Mouse (Mus musculus) cortical plate, adult 2 months (tissue): ENCODE results near the gene Gli3. TPM values are rescaled to one million over a fixed set of nuclear protein-coding genes. Genes with fewer than 3 reads are reported as not detected.
A peak's percentile ranks its signal among the peaks of the same experiment; 100 is the strongest.

Source experiments
- H3K27ac ChIP-seq: fragments of 200-500 bp; 2 replicates; pipeline ENCODE4 v1.5.1; 2012; ENCODE audit warnings: low read length, control low read depth, inconsistent platforms; ENCODE audit not compliant: insufficient read depth
- H3K4me1 ChIP-seq: fragments of 200-500 bp; 2 replicates; pipeline ENCODE4 v1.6.1; 2011; ENCODE audit warnings: low read length; ENCODE audit not compliant: control insufficient read depth, insufficient read depth
- H3K4me3 ChIP-seq: fragments of 200-500 bp; 2 replicates; pipeline ENCODE4 v1.5.1; 2011; ENCODE audit warnings: mild to moderate bottlenecking, low read length, control low read depth; ENCODE audit not compliant: insufficient read depth
- CTCF ChIP-seq: fragments of 200-500 bp; IDR thresholded peaks from 2 replicates; pipeline ENCODE4 v1.5.1; 2011; ENCODE audit warnings: mild to moderate bottlenecking, control low read depth, low read length; ENCODE audit not compliant: insufficient read depth; ENCODE audit errors: extremely low read depth
- POLR2A ChIP-seq: fragments of 200-500 bp; IDR thresholded peaks from 2 replicates; pipeline ENCODE4 v1.6.1; 2011; ENCODE audit warnings: mild to moderate bottlenecking, low read length, control low read depth; ENCODE audit not compliant: insufficient read depth; ENCODE audit errors: extremely low read depth
- polyA plus RNA-seq: library from polyadenylated mRNA; depleted of rRNA; stranded (reverse); fragments of >200 nt; gene quantifications from 2 replicates; pipeline ENCODE4 v1.2.3, GENCODE M21; 2012

The Gli3 gene
- polyA plus RNA-seq, 1 experiment: 3.9 TPM

DNA sequence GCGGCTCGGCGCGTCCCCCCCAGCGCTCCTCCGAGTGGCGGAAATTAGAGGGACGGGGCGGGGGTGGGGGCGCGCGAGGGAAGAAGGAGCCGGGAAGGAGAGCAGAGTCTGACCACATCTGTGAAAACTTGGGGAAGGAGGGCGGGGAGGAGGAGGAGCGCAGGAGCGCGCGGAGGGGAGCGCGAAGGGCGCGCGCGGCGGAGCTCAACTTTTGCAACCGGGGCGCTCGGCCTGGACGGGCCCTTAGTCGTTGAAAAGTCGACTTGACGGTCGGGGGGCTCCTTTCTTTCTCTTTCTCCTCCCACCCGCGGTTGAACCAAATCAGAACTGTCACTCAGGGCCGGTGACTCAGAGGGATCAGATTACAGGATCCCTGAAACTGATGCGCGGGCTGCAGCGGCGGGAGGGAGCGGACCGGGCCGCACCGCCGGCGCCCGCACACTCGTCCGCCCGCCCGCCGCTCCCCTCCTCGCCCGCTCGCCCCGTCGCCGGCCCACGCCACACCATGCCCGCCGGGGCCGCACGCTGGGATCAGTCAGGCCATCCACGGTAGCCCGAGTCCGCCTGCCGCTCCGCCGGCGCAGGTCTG, 551 bp downstream of the Gli3 start:
- Histone ChIP-seq H3K27ac (peak overlapping the region; percentile 59; the same call in 1 of the 2 replicates), H3K4me1 (no peaks in the 10 kb centered on the region), H3K4me3 (peak overlapping the region; percentile 39)
- TF ChIP-seq CTCF: no peak
- no peak for TF ChIP-seq POLR2A

GRCm38 (mm10) chr13:15464081-15464526, 1.1 kb downstream of the Gli3 start:
- Histone ChIP-seq H3K27ac (peak overlapping the region; percentile 59; the same call in 1 of the 2 replicates), H3K4me3 (peak overlapping the region; percentile 39), H3K4me1 (no peaks in the 10 kb centered on the region)
- TF ChIP-seq CTCF (no peak), POLR2A (no peak)

DNA sequence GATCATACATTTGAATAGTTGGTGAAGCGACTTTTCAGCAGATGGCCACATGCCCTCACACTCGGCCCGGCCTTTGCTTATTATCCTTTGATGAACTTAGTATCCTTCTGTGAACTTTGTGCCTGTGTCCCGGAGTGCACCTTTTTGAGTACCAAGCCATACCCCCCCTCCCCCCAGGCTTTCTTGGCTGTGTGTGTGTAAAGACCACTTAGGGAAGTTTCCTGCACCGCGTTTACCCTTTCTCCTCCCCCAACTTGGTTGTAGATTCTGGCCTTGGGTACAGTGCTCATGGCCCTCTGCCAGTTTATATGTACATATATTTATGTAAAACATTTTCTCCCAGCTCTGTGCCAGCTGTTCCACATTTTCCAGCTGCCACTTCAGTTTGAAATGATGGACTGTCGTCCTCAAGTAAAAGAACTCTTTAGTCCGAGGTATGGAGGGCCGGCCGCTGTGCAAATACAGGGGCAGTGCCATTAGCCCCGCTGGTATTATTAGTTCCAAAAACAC, 1.8 kb downstream of the Gli3 start:
- Histone ChIP-seq H3K27ac (no peak overlapping the region), H3K4me1 (no peaks in the 10 kb centered on the region), H3K4me3 (peak overlapping the region; percentile 39)
- no peak for TF ChIP-seq CTCF
- no peak for TF ChIP-seq POLR2A

DNA sequence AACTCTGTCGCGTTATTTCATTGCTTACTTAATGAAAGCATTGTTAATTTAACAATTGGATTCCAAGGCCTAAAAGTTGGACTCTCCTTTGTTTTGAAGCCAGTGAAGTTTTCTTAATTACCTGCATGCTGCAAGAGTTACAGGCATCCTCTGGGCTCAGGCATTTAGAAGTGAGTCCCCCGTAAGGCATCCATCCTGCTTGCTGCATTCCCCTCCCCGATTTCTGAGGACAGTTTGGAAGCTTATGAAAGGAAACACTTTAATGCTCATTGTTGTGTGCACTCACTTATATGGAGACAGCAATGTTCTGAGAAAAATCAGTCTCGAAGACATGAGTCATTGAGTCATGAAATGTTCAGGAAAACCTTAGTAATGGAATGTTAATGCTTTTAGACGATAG, 3.5 kb downstream of the Gli3 start:
- Histone ChIP-seq H3K4me1 (no peaks in the 10 kb centered on the region), H3K27ac (no peak overlapping the region), H3K4me3 (no peak overlapping the region)
- TF ChIP-seq POLR2A: no peak
- TF ChIP-seq CTCF: no peak

DNA sequence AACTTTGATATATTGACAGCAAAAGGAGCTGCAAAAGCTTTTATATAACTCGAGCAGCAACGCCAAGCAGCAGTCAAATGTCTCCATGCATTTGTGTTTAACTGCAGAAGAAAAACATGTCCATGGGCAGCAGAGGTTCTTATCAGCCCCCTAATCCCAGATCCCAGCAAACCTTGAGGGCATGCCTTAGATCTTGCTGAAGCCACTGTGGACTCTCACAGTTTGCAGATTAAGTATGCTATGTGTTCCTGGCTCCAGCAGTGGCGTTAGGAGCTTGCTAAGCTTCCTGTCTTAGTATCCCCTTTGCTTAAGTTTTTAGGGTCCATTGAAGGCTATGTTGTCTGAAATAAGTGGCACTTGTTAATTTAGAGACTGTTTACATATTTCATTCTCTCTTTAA, 4.4 kb downstream of the Gli3 start:
- TF ChIP-seq CTCF (no peak), POLR2A (no peak)
- H3K4me1 ChIP-seq: no peaks in the 10 kb centered on the region
- H3K27ac ChIP-seq: no peak overlapping the region
- H3K4me3 ChIP-seq: no peak overlapping the region

DNA sequence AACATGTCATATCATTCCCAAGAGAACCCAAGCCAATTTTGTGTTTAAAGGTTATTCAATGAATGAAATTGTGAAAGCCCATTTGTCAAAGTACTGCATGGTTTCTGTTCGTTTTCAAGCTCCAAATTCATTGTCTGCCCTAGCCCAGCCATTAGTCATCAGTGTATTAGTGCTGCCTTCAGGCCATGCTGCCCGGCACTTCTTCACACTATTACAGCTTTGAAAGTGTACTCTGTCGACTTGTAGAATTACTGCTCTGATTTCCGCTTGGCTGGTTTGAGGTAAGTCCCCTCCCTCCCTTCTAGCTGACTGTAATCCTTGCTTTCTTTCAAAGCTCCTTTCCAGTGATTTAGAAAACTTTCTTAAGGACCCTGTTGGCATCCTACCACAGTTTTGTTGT, 5.4 kb downstream of the Gli3 start:
- TF ChIP-seq CTCF (no peak), POLR2A (no peak)
- H3K4me3 ChIP-seq: no peak overlapping the region
- H3K27ac ChIP-seq: no peak overlapping the region
- no peaks in the 10 kb centered on the region for H3K4me1 ChIP-seq

DNA sequence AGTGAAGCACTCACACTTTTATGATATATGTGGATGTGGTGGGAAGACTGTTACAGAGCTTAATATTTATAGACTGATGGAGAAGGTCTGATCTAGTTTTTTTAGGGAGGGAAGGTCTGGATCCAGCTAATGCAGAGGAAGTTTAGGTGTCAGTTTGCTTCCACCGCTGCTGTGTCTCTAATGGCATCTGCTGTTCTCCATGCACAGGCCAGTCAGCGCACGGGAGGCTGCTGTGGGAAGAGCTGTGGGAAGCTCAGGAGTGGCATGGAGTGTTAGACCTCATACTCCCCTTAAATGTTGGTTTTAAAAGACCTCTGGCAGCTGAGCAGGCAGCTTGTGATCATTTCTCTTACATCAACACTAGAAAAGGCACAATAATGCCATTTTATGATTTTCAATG, 7.0 kb downstream of the Gli3 start:
- no peak for TF ChIP-seq CTCF
- no peak for TF ChIP-seq POLR2A
- no peak overlapping the region for H3K27ac ChIP-seq
- H3K4me1 ChIP-seq: no peaks in the 10 kb centered on the region
- H3K4me3 ChIP-seq: no peak overlapping the region

DNA sequence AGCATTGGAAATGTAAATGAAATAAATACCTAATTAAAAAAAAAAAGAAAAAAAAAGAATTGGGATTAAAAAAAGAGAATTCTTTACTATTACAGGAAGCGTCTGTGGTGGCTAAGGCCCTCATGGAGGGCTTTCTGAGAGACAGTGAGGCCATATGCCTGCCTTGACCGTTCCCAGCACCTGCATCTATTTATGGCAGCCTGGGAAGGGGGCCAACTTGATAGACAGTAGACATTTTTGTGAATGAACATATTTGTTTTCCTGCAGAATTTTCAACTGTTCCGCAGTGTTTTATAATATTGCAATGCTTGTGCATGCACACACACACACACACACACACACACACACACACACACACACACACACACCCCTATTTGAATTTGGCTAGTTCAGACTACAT, 9.7 kb downstream of the Gli3 start:
- TF ChIP-seq POLR2A (no peak), CTCF (no peak)
- H3K4me3 ChIP-seq: no peak overlapping the region
- no peaks in the 10 kb centered on the region for H3K4me1 ChIP-seq
- H3K27ac ChIP-seq: no peak overlapping the region

- H3K4me3 ChIP-seq: no peak overlapping the region
- no peak overlapping the region for H3K27ac ChIP-seq
- TF ChIP-seq POLR2A (no peak), CTCF (no peak)
- H3K4me1 ChIP-seq: no peaks in the 10 kb centered on the region
Measured at GRCm38 (mm10) chr13:15474393-15474792, 11.4 kb downstream of the Gli3 start.
